Mouse (Mus musculus): ENCODE measurements around the gene Trem1.

DNA sequence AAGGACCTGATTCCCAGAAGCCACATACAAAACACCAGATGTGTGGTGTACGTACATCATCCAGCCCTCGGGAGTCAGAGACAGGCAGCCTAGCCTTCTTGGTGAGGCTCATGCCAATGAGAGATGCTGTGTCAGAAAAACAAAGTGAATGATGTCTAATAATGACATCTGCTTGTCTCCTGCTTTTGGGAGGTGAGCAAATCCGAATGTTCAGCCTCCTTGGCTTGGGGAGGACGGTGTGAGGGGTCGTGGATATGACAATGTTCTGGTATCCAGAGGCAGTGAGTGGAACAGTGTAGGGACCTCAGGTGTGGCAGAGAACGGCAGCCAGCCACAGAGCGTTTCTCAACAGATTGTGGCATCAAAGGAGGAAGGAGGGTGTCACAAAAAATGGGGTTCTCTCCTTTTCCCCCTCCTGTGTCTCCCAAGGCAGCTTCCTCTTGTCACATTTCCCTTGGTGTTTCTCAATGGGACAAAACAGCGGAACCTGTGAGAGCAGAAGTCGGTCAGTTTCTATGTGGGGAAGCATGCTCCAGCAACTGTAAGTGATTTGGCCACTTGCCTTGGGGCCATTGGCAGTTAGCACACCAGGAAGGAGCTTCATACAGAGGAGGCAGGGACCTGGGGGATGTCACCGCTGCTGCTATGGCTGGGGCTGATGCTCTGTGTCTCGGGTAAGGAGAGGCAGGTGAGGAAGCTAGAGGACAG, 14.8 kb downstream of the Trem1 start, which contains the start of gene Trem3:
- no peak for TF ChIP-seq CTCF (IDR thresholded peaks at IDR 0.05; ENCODE audit: borderline replicate concordance, insufficient read depth, low read depth, low read length)
- TF ChIP-seq POLR2A (IDR thresholded peaks at IDR 0.05; ENCODE audit: borderline replicate concordance, insufficient read depth, low read length): no peak

All from cerebellum, adult 2 months (tissue).